Mouse (Mus musculus) spleen, adult 2 months (tissue): ENCODE measurements around the gene Trp53i13. TPM values are rescaled to one million over a fixed set of nuclear protein-coding genes. Genes with fewer than 3 reads are reported as not detected.
"Not testable (repeated sequence)": the region's sequence is repeated elsewhere in the genome, so short reads cannot be mapped to it uniquely, and the experiment has no call there.

ENCODE experiments used
- DNase-seq, 2 experiments: peaks; one replicate each; pipeline versions ENCODE4 v3.0.0 to v3.0.0-alpha.2; 2012 to 2021; ENCODE audit warnings: low spot score in 2 of 2, low read depth in 1 of 2
- H3K27ac ChIP-seq: fragments of 200-500 bp; 2 replicates; pipeline ENCODE4 v1.5.1; 2012; ENCODE audit warnings: low read length, inconsistent platforms; ENCODE audit not compliant: insufficient read depth
- H3K27me3 ChIP-seq: fragments of 200-500 bp; 2 replicates; pipeline ENCODE4 v1.6.1; 2012; ENCODE audit warnings: mild to moderate bottlenecking, moderate library complexity, low read length, inconsistent platforms; ENCODE audit not compliant: control insufficient read depth, insufficient read depth
- H3K36me3 ChIP-seq: fragments of 200-500 bp; 2 replicates; pipeline ENCODE4 v1.6.1; 2012; ENCODE audit warnings: mild to moderate bottlenecking, low read length, inconsistent platforms; ENCODE audit not compliant: control insufficient read depth, insufficient read depth
- H3K4me1 ChIP-seq: fragments of 200-500 bp; 2 replicates; pipeline ENCODE4 v1.6.1; 2011; ENCODE audit warnings: inconsistent platforms; ENCODE audit not compliant: control insufficient read depth, insufficient read depth, insufficient read length
- H3K4me3 ChIP-seq: fragments of 200-500 bp; 2 replicates; pipeline ENCODE4 v1.5.1; 2011; ENCODE audit warnings: mild to moderate bottlenecking, inconsistent platforms; ENCODE audit not compliant: insufficient read depth, insufficient read length; ENCODE audit errors: extremely low read depth
- CTCF ChIP-seq: fragments of 200-500 bp; IDR thresholded peaks from 2 replicates; pipeline ENCODE4 v1.5.1; 2011; ENCODE audit warnings: mild to moderate bottlenecking, inconsistent platforms; ENCODE audit not compliant: insufficient read depth, insufficient read length, insufficient replicate concordance; ENCODE audit errors: extremely low read depth
- POLR2A ChIP-seq: fragments of 200-500 bp; IDR thresholded peaks from 2 replicates; pipeline ENCODE4 v1.6.1; 2011; ENCODE audit warnings: low read depth, low read length, inconsistent platforms
- WGBS: fragments of 180-500 bp; shearing (Covaris S2); methylation state at CpG from one replicate; pipeline ENCODE4 v1.1.7; 2018; 5-methylcytosine and 5-hydroxymethylcytosine counted together
- polyA plus RNA-seq: library from polyadenylated mRNA; depleted of rRNA; stranded (reverse); fragments of >200 nt; gene quantifications from 2 replicates; pipeline ENCODE4 v1.2.3, GENCODE M21; 2012; rRNA removed

Gene Trp53i13
- 16.6 and 18.7 TPM in 2 replicates for polyA plus RNA-seq

DNA sequence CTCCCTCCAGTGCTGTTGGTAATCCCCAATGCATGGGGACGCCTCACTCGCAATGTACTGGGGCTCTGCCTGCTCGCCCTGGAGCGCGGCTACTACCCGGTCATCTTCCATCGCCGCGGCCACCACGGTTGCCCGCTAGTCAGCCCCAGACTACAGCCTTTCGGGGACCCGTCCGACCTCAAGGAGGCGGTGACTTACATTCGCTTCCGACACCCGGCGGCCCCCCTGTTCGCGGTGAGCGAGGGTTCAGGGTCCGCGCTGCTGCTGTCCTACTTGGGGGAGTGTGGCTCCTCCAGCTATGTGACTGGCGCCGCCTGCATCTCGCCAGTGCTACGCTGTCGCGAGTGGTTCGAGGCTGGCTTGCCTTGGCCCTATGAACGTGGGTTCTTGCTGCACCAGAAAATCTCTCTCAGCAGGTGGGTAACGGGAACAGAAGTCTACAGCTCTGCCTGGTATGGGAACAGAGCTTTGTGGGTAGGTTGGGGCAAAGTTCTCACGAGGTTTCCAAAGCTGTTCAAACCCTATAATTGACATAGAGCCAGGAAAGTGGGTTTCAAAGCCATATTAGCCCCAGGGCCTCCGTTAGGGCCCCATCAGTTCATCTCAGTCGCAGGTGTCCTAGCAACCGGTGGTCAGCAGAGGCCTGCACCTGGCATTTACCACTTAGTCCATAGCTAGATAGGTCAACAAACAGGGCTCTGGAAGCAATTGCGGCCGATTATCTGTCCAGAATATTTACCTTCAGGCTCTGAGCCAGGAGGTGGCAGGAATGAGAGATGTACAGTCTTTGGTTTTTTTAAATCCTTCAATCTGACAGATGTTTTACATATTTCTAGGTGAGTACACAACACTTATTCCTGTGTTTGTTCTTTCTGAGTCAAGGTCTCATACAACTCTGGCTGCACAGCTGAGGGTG lies at the start of gene Trp53i13:
Gene Trp53i13 (minus strand): TSS at position 344 of the 916 bp plus-strand sequence.
- H3K27me3 ChIP-seq: peaks cover 6% of the 10 kb centered on the region
- no peaks in the 10 kb centered on the region for H3K36me3 ChIP-seq
- WGBS: 11% methylated on average over 39 of the region's 39 CpGs
- H3K4me1 ChIP-seq: peaks cover 45% of the 10 kb centered on the region
- DNase-seq: peak in 1 of 2 experiments; percentile 21
- no peak for TF ChIP-seq POLR2A
- peak within 1 kb of the TSS; percentile 58 for H3K4me3 ChIP-seq
- peak within 1 kb of the TSS; percentile 43 for H3K27ac ChIP-seq

DNA sequence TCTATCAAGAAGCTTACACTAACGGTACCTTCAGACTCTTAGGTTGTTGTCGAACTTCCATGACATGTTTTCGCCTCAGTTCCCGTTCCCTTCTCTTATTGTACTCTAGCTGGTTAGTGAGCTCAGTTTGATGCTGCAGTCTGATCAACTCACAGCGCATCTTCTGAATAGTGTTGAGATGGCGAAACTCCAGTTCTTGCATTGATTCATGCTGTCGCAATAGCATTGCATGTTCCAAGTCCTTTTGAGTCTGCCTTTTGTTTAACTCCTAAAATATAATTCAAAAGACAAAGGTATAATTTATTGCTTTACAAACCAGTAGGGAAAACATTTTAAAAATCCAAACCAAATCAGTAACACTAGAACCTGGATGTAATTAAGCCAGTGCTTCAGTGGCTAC lies 29.5 kb upstream of the Trp53i13 start:
- 95% methylated on average over 7 of the region's 7 CpGs for WGBS
- H3K4me3 ChIP-seq: no peak overlapping the region
- DNase-seq: no peak
- H3K4me1 ChIP-seq: no peaks in the 10 kb centered on the region
- TF ChIP-seq POLR2A: no peak
- TF ChIP-seq CTCF: no peak
- no peaks in the 10 kb centered on the region for H3K27me3 ChIP-seq
- H3K27ac ChIP-seq: no peak overlapping the region
- peaks cover 24% of the 10 kb centered on the region for H3K36me3 ChIP-seq

DNA sequence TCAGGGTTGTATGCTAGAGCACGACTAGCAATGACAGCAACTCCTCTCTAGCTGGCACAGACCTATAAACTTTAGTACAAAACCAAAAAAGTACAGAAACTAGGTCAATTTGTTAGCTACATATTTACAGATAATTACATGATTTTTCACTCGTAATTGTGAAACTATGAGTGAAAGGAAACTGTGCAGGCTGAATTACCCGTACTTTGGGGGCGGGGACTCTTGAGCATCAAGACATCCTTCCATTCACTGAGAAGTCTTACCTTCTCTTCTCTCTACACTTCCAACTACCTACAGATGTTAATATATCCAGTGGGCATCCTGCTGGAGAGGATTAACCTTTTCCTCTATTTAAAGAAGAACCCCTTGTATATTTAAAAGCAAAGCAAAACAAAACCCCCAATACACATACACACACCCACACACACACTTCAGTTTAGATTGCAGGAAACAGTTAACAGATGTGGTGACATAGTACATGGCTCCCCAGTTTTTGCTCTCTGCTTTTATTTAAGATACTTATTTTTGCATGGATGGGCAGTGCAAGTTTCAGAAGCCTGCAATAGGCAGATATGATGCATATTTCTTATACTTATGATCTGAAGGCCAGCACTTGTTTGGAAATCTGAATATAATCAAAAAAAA lies 16.5 kb upstream of the Trp53i13 start:
- Histone ChIP-seq H3K27ac (no peak overlapping the region), H3K4me1 (no peaks in the 10 kb centered on the region), H3K36me3 (peaks cover 2% of the 10 kb centered on the region), H3K4me3 (no peak overlapping the region), H3K27me3 (no peaks in the 10 kb centered on the region)
- DNase-seq: no peak
- WGBS: 72% methylated on average over 4 of the region's 4 CpGs
- TF ChIP-seq CTCF (no peak), POLR2A (no peak)

DNA sequence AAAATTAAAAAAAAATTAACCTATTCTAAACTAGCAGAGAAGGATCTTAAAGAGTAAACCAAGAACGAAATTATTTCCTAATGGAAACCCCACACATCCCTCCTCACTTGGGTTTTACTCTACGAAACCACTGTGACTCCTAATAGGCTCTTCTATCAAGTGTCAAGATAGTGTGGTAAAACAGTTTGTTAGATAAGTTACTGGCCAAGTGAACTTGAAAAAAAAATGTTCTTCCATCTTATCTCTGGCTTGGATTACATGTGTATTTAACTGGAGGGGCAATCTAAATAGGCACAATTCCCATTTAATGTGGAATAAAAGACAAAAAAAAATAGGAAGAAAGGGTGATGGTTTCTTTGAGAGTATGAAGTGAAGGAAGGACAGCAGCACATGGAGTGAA lies 15.1 kb upstream of the Trp53i13 start:
- no peak for TF ChIP-seq POLR2A
- TF ChIP-seq CTCF: no peak
- no peak overlapping the region for H3K4me3 ChIP-seq
- 79% methylated on average over 2 of the region's 2 CpGs for WGBS
- DNase-seq: no peak
- H3K36me3 ChIP-seq: peaks cover 2% of the 10 kb centered on the region
- H3K27ac ChIP-seq: no peak overlapping the region
- H3K27me3 ChIP-seq: no peaks in the 10 kb centered on the region
- no peaks in the 10 kb centered on the region for H3K4me1 ChIP-seq

DNA sequence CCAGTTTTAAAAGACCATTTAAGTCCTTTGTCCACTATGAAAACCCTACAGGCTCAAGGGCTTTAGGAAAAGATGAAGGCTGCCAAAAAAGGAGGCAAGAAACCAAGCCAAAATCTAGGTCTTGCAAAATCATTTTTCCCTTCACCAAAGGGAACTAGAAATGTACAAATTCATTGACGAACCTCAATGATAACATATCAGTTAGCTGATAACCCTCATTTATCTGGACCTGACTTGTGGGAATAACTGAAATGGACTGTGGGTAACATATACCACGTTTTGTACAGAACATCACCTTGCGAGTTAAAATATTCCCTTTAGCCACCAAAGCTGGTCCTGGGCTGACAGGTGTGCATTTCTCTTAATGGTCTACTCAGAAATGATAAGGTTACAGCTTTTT lies 13.9 kb upstream of the Trp53i13 start:
- H3K36me3 ChIP-seq: peaks cover 2% of the 10 kb centered on the region
- no peaks in the 10 kb centered on the region for H3K27me3 ChIP-seq
- H3K4me3 ChIP-seq: no peak overlapping the region
- no peak overlapping the region for H3K27ac ChIP-seq
- TF ChIP-seq POLR2A (no peak), CTCF (no peak)
- no peaks in the 10 kb centered on the region for H3K4me1 ChIP-seq
- DNase-seq: no peak
- WGBS: 80% methylated on average over 3 of the region's 3 CpGs

DNA sequence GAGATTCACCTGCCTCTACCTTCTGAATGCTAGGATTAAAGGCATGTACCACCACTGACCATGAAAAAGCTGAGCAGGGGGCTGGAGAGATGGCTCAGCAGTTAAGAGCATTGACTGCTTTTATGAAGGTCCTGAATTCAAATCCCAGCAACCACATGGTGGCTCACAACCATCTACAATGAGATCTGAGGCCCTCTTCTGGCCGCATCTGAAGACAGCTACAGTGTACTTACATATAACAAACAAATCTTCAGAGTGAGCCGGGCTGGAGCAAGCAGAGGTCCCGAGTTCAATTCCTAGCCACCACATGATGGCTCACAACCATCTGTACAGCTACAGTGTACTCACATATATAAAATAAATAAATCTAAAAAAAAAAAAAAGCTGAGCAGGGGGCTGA lies 12.6 kb upstream of the Trp53i13 start:
- H3K4me1 ChIP-seq, H3K27me3 ChIP-seq, H3K4me3 ChIP-seq, H3K27ac ChIP-seq, DNase-seq, H3K36me3 ChIP-seq: not testable (repeated sequence)
- 95% methylated on average over 3 of the region's 3 CpGs for WGBS

DNA sequence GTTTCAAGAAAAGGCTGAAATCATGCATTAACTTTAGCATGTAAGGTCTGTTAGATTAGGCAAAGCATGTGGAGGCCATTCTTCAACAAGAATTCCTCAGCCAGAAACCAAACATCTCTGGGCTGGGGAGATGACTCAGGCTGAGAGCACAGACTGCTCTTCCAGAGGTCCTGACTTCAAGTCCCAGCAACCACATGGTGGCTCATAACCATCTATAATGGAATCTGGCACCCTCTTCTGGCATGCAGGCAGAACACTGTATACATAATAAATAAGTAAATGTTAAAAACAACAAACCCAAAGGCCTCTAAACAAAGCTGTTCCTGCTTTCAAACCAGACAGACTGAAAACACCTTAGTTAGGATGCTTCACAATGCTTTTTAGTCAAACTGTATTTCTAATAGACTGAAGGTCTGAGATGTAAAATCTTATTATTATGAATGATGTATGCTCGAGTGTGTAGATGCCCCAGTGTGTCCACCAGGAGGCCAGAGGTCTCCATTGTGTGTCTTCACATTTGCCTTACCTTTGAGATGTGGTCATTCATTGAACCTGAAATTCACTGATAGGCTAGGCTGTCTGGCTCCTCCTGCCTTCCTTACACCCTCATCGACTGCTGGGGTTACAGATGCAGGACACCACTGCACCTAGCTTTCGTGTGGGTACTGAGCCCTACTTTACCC lies 10.2 kb upstream of the Trp53i13 start:
- TF ChIP-seq POLR2A (no peak), CTCF (no peak)
- Histone ChIP-seq H3K27me3 (no peaks in the 10 kb centered on the region), H3K36me3 (no peaks in the 10 kb centered on the region), H3K4me3 (no peak overlapping the region), H3K27ac (no peak overlapping the region), H3K4me1 (no peaks in the 10 kb centered on the region)
- 88% methylated on average over 3 of the region's 3 CpGs for WGBS
- DNase-seq: no peak
